Mouse (Mus musculus): ENCODE results near the gene Daglb.
"Not testable (repeated sequence)": the region's sequence is repeated elsewhere in the genome, so short reads cannot be mapped to it uniquely, and the experiment has no call there.

Gene Daglb

GRCm38 (mm10) chr5:143487193-143487592, 22.8 kb downstream of the Daglb start:
- DNase-seq (ENCODE audit: low read depth, low spot score) = no peak

GRCm38 (mm10) chr5:143487998-143488397, 23.6 kb downstream of the Daglb start:
- no peak for DNase-seq (ENCODE audit: low read depth, low spot score)

- DNase-seq (ENCODE audit: low read depth, low spot score) = no peak
These were observed 25.5 kb downstream of the Daglb start for GRCm38 (mm10) chr5:143489749-143490342.

- DNase-seq (ENCODE audit: low read depth, low spot score) = no peak
These were observed 27.4 kb downstream of the Daglb start for GRCm38 (mm10) chr5:143491736-143492135.

GRCm38 (mm10) chr5:143493163-143493562, 28.8 kb downstream of the Daglb start:
- DNase-seq (ENCODE audit: low read depth, low spot score) = no peak

- no peak for DNase-seq (ENCODE audit: low read depth, low spot score)
These were observed 31.3 kb downstream of the Daglb start for GRCm38 (mm10) chr5:143495708-143496107.

GRCm38 (mm10) chr5:143497451-143497850, 33.1 kb downstream of the Daglb start:
- DNase-seq (ENCODE audit: low read depth, low spot score) = no peak

- no peak for DNase-seq (ENCODE audit: low read depth, low spot score)
These were observed 34.8 kb downstream of the Daglb start for GRCm38 (mm10) chr5:143499197-143499596.

- no peak for DNase-seq (ENCODE audit: low read depth, low spot score)
These were observed 35.3 kb downstream of the Daglb start for GRCm38 (mm10) chr5:143499686-143500085.

- not testable (repeated sequence) for DNase-seq (ENCODE audit: low read depth, low spot score)
These were observed 36.3 kb downstream of the Daglb start for GRCm38 (mm10) chr5:143500711-143501110.

GRCm38 (mm10) chr5:143501140-143501539, 36.8 kb downstream of the Daglb start:
- no peak for DNase-seq (ENCODE audit: low read depth, low spot score)

- DNase-seq (ENCODE audit: low read depth, low spot score) = no peak
These were observed 37.3 kb downstream of the Daglb start for GRCm38 (mm10) chr5:143501649-143502048.

- no peak for DNase-seq (ENCODE audit: low read depth, low spot score)
These were observed 38.6 kb downstream of the Daglb start for GRCm38 (mm10) chr5:143502899-143503557.

GRCm38 (mm10) chr5:143503740-143504139, 39.4 kb downstream of the Daglb start:
- DNase-seq (ENCODE audit: low read depth, low spot score) = no peak

- DNase-seq (ENCODE audit: low read depth, low spot score) = no peak
These were observed 40.1 kb downstream of the Daglb start for GRCm38 (mm10) chr5:143504453-143504852.

- DNase-seq (ENCODE audit: low read depth, low spot score) = no peak
These were observed 40.7 kb downstream of the Daglb start for GRCm38 (mm10) chr5:143505056-143505455.

- DNase-seq (ENCODE audit: low read depth, low spot score) = no peak
These were observed 41.2 kb downstream of the Daglb start for GRCm38 (mm10) chr5:143505545-143505944.

GRCm38 (mm10) chr5:143509294-143509693, 44.9 kb downstream of the Daglb start:
- no peak for DNase-seq (ENCODE audit: low read depth, low spot score)

- no peak for DNase-seq (ENCODE audit: low read depth, low spot score)
These were observed 45.4 kb downstream of the Daglb start for GRCm38 (mm10) chr5:143509737-143510136.

GRCm38 (mm10) chr5:143511577-143511976, 47.2 kb downstream of the Daglb start:
- no peak for DNase-seq (ENCODE audit: low read depth, low spot score)

- no peak for DNase-seq (ENCODE audit: low read depth, low spot score)
These were observed 47.9 kb downstream of the Daglb start for GRCm38 (mm10) chr5:143512305-143512704.

- DNase-seq (ENCODE audit: low read depth, low spot score) = no peak
These were observed 50.5 kb downstream of the Daglb start for GRCm38 (mm10) chr5:143514878-143515277.

GRCm38 (mm10) chr5:143517005-143517404, 52.6 kb downstream of the Daglb start:
- no peak for DNase-seq (ENCODE audit: low read depth, low spot score)
